Mouse (Mus musculus) brain, embryonic 14.5 days (tissue): ENCODE data around the gene Lsamp.

Experiments used
- CTCF ChIP-seq: fragments of 200-500 bp; IDR thresholded peaks from 2 replicates; pipeline ENCODE4 v1.5.1; 2012; ENCODE audit warnings: inconsistent platforms, mild to moderate bottlenecking, moderate library complexity, borderline replicate concordance; ENCODE audit not compliant: insufficient read depth, insufficient read length; ENCODE audit errors: extremely low read depth
- POLR2A ChIP-seq: fragments of 200-500 bp; IDR thresholded peaks from 2 replicates; pipeline ENCODE4 v1.6.1; 2012; ENCODE audit warnings: mild to moderate bottlenecking, inconsistent platforms, borderline replicate concordance; ENCODE audit not compliant: poor library complexity, insufficient read depth, insufficient read length, severe bottlenecking; ENCODE audit errors: extremely low read depth

GRCm38 (mm10) chr16:42164941-42165340 lies 2180.8 kb downstream of the Lsamp start:
- TF ChIP-seq CTCF (peak; percentile 93), POLR2A (no peak)
